Mouse (Mus musculus) forebrain, embryonic 14.5 days (tissue): ENCODE data around the gene Rgs6. TPM values are rescaled to one million over a fixed set of nuclear protein-coding genes. Genes with fewer than 3 reads are reported as not detected.

Source experiments
- ATAC-seq: fragments of 200-750 bp; cut with Nextera tagmentation; 2 replicates; pipeline ENCODE4 v1.8.0; 2017; ENCODE audit warnings: mild to moderate bottlenecking, moderate library complexity
- DNase-seq: peaks from one replicate; pipeline ENCODE4 v3.0.0-alpha.2; 2015; ENCODE audit warnings: low spot score
- H3K27ac ChIP-seq: fragments of 300-500 bp; sonication (generic); 2 replicates; pipeline ENCODE4 v1.5.1; 2014; ENCODE audit warnings: low read depth, mild to moderate bottlenecking, control low read depth, low read length, moderate library complexity
- H3K27me3 ChIP-seq: fragments of 300-500 bp; sonication (generic); replicated peaks from 2 replicates; pipeline ENCODE4 v1.6.1; 2014; ENCODE audit warnings: low read length, control low read depth, mixed read lengths; ENCODE audit not compliant: control insufficient read depth, insufficient read depth
- H3K36me3 ChIP-seq: fragments of 300-500 bp; sonication (generic); 2 replicates; pipeline ENCODE4 v1.6.1; 2014; ENCODE audit warnings: low read length, control low read depth; ENCODE audit not compliant: control insufficient read depth, insufficient read depth
- H3K4me1 ChIP-seq: fragments of 300-500 bp; sonication (generic); 2 replicates; pipeline ENCODE4 v1.6.1; 2014; ENCODE audit warnings: antibody characterized with exemption, low read length, control low read depth; ENCODE audit not compliant: control insufficient read depth, insufficient read depth
- H3K4me2 ChIP-seq: fragments of 300-500 bp; sonication (generic); 2 replicates; pipeline ENCODE4 v1.6.1; 2014; ENCODE audit warnings: mild to moderate bottlenecking, control low read depth, low read length
- H3K4me3 ChIP-seq: fragments of 300-500 bp; sonication (generic); 2 replicates; pipeline ENCODE4 v1.5.1; 2014; ENCODE audit warnings: low read depth, low read length, control low read depth
- H3K9ac ChIP-seq: fragments of 300-500 bp; sonication (generic); 2 replicates; pipeline ENCODE4 v1.6.1; 2014; ENCODE audit warnings: mild to moderate bottlenecking, low read length, control low read depth, moderate library complexity
- H3K9me3 ChIP-seq: fragments of 300-500 bp; sonication (generic); replicated peaks from 2 replicates; pipeline ENCODE4 v1.6.1; 2016; ENCODE audit warnings: low read length, control low read depth, mixed read lengths; ENCODE audit not compliant: control insufficient read depth
- WGBS: fragments of 180-500 bp; shearing (Covaris S2); extraction: QIAGEN DNeasy Blood & Tissue Kit; methylation state at CpG from one replicate; pipeline ENCODE4 v1.1.7; 2014; 5-methylcytosine and 5-hydroxymethylcytosine counted together
- polyA plus RNA-seq: library from polyadenylated mRNA; unstranded; fragments of >200 nt; fragmentation: Nextera tagmentation; extraction: Ambion mirVana; gene quantifications from 2 replicates; pipeline ENCODE4 v1.2.1, GENCODE M21; 2014

Rgs6 gene
- polyA plus RNA-seq, 1 experiment from 2014 or later = 5.0 TPM

DNA sequence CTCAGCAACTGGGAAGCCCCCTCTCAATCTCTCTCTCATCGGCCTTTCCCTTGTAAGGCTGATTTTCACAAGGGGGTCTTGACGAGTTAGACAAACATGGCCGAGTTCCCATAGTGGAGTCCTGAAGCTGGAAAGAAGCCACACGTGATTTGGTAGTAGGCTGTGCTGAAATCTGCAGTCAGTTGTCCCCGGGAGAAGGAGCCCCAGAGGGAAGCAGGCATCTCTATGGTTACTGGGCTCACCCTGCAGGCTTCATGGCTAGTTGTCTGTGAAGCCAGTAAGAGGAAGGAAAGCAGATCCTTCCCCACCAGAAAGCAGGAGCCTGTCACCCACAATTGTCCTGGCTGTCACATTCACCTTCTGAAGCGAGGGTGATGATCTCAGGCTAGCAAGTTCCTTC is 231.2 kb downstream of the Rgs6 start:
- Histone ChIP-seq H3K27me3 (no peaks in the 10 kb centered on the region), H3K4me3 (no peak overlapping the region), H3K4me2 (no peak overlapping the region), H3K4me1 (no peaks in the 10 kb centered on the region), H3K36me3 (no peaks in the 10 kb centered on the region), H3K27ac (no peak overlapping the region), H3K9ac (no peak overlapping the region), H3K9me3 (no peaks in the 10 kb centered on the region)
- DNase-seq = no peak
- WGBS = 79% methylated on average over 6 of the region's 6 CpGs
- ATAC-seq = no peak

DNA sequence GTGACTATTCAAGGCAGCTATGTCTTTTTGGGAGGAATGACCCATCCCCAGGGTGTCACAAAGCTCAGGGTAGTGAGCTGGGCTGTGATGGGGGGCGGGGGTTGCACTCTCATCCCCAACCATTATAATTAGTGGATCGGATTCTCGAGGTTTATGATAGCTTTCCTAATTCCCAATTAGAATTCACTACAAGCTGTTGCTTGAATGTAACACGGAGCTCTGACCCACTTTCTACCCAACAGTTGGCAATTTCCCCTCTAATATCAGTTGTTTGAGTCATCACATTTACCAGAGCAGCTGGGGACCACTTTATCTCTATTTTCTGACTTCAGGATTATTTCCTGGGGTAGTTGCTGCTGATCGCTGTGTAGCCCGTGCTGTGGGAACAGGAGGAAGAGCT is 231.9 kb downstream of the Rgs6 start:
- Histone ChIP-seq H3K9me3 (no peaks in the 10 kb centered on the region), H3K4me2 (no peak overlapping the region), H3K4me1 (no peaks in the 10 kb centered on the region), H3K36me3 (no peaks in the 10 kb centered on the region), H3K9ac (no peak overlapping the region), H3K27ac (no peak overlapping the region), H3K4me3 (no peak overlapping the region), H3K27me3 (no peaks in the 10 kb centered on the region)
- ATAC-seq (no peak), DNase-seq (no peak)
- 80% methylated on average over 6 of the region's 6 CpGs for WGBS

GRCm38 (mm10) chr12:82822821-82823620 is 234.9 kb downstream of the Rgs6 start:
- H3K4me2 ChIP-seq = no peak overlapping the region
- DNase-seq = no peak
- H3K4me1 ChIP-seq = no peaks in the 10 kb centered on the region
- no peaks in the 10 kb centered on the region for H3K27me3 ChIP-seq
- H3K27ac ChIP-seq = no peak overlapping the region
- 87% methylated on average over 3 of the region's 3 CpGs for WGBS
- no peak for ATAC-seq
- no peaks in the 10 kb centered on the region for H3K9me3 ChIP-seq
- H3K4me3 ChIP-seq = no peak overlapping the region
- no peaks in the 10 kb centered on the region for H3K36me3 ChIP-seq
- no peak overlapping the region for H3K9ac ChIP-seq

GRCm38 (mm10) chr12:82830333-82830732 is 242.2 kb downstream of the Rgs6 start:
- Histone ChIP-seq H3K4me1 (no peaks in the 10 kb centered on the region), H3K27me3 (no peaks in the 10 kb centered on the region), H3K36me3 (no peaks in the 10 kb centered on the region), H3K4me3 (no peak overlapping the region), H3K9me3 (no peaks in the 10 kb centered on the region), H3K9ac (no peak overlapping the region), H3K27ac (no peak overlapping the region), H3K4me2 (no peak overlapping the region)
- no peak for ATAC-seq
- 85% methylated on average over 8 of the region's 8 CpGs for WGBS
- no peak for DNase-seq

DNA sequence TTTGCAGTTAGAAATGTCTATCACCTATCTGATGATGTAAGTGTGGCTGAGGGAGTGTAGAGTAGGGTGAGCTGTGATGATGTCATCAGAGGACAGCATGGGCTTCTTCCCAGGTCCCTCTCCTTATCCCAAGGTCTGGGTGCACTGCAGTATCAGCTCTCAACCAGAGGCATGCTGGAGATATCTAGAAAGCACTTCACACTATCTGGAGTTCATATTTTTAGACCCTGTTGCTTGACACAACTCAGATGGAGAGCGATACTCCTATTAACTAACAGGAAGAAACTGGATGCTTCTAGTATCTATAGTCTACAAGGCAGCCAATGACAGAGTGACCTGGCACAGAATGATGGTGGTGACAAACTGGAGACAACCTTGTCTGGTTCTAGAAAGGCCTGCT is 250.5 kb downstream of the Rgs6 start:
- 94% methylated on average over 1 of the region's 1 CpGs for WGBS
- no peak for ATAC-seq
- DNase-seq = no peak

GRCm38 (mm10) chr12:82841566-82841965 is 253.5 kb downstream of the Rgs6 start:
- H3K4me3 ChIP-seq = no peak overlapping the region
- no peak overlapping the region for H3K4me2 ChIP-seq
- no peaks in the 10 kb centered on the region for H3K4me1 ChIP-seq
- no peak overlapping the region for H3K9ac ChIP-seq
- H3K27me3 ChIP-seq = no peaks in the 10 kb centered on the region
- no peak overlapping the region for H3K27ac ChIP-seq
- H3K9me3 ChIP-seq = no peaks in the 10 kb centered on the region
- 56% methylated on average over 6 of the region's 6 CpGs for WGBS
- no peak for ATAC-seq
- no peaks in the 10 kb centered on the region for H3K36me3 ChIP-seq
- peak; percentile 22 for DNase-seq

More for the DNA sequence above, 250.5 kb downstream of the Rgs6 start:
- H3K9ac ChIP-seq = no peak overlapping the region
- no peaks in the 10 kb centered on the region for H3K9me3 ChIP-seq
- no peaks in the 10 kb centered on the region for H3K4me1 ChIP-seq
- H3K27ac ChIP-seq = no peak overlapping the region
- no peaks in the 10 kb centered on the region for H3K27me3 ChIP-seq
- H3K4me2 ChIP-seq = no peak overlapping the region
- H3K4me3 ChIP-seq = no peak overlapping the region
- no peaks in the 10 kb centered on the region for H3K36me3 ChIP-seq

GRCm38 (mm10) chr12:82848304-82848872 is 260.3 kb downstream of the Rgs6 start:
- Histone ChIP-seq H3K4me2 (no peak overlapping the region), H3K36me3 (no peaks in the 10 kb centered on the region), H3K4me3 (no peak overlapping the region), H3K27me3 (no peaks in the 10 kb centered on the region), H3K27ac (no peak overlapping the region), H3K9me3 (no peaks in the 10 kb centered on the region), H3K9ac (no peak overlapping the region), H3K4me1 (no peaks in the 10 kb centered on the region)
- no peak for DNase-seq
- ATAC-seq = no peak
- WGBS = 89% methylated on average over 3 of the region's 3 CpGs

- Histone ChIP-seq H3K4me1 (no peaks in the 10 kb centered on the region), H3K9me3 (no peaks in the 10 kb centered on the region), H3K9ac (no peak overlapping the region), H3K36me3 (no peaks in the 10 kb centered on the region), H3K4me2 (no peak overlapping the region), H3K4me3 (no peak overlapping the region), H3K27ac (no peak overlapping the region), H3K27me3 (no peaks in the 10 kb centered on the region)
- 39% methylated on average over 5 of the region's 5 CpGs for WGBS
- ATAC-seq (peak; percentile 65), DNase-seq (peak; percentile 65)
Observed at GRCm38 (mm10) chr12:82854902-82855301, 266.8 kb downstream of the Rgs6 start.

GRCm38 (mm10) chr12:82855333-82856107 is 267.4 kb downstream of the Rgs6 start:
- H3K27ac ChIP-seq = no peak overlapping the region
- peak; percentile 14 for DNase-seq
- 47% methylated on average over 4 of the region's 4 CpGs for WGBS

More at GRCm38 (mm10) chr12:82855333-82856107, 267.4 kb downstream of the Rgs6 start:
- H3K4me2 ChIP-seq = no peak overlapping the region
- no peak overlapping the region for H3K4me3 ChIP-seq
- H3K4me1 ChIP-seq = no peaks in the 10 kb centered on the region
- no peaks in the 10 kb centered on the region for H3K27me3 ChIP-seq
- no peaks in the 10 kb centered on the region for H3K36me3 ChIP-seq
- no peaks in the 10 kb centered on the region for H3K9me3 ChIP-seq
- H3K9ac ChIP-seq = no peak overlapping the region
- no peak for ATAC-seq
